Mouse (Mus musculus) neural tube, embryonic 14.5 days (tissue): ENCODE measurements around the gene Pgm2l1. TPM values are rescaled to one million over a fixed set of nuclear protein-coding genes. Genes with fewer than 3 reads are reported as not detected.
A peak's percentile ranks its signal among the peaks of the same experiment; 100 is the strongest.

Experiments used
- ATAC-seq: fragments of 200-750 bp; cut with Nextera tagmentation; 2 replicates; pipeline ENCODE4 v1.8.0; 2017; ENCODE audit warnings: low read depth, mild to moderate bottlenecking, moderate TSS enrichment, moderate library complexity
- H3K27ac ChIP-seq: fragments of 300-500 bp; sonication (generic); 2 replicates; pipeline ENCODE4 v1.5.1; 2014; ENCODE audit warnings: low read depth, mild to moderate bottlenecking, control low read depth, low read length, moderate library complexity, mixed read lengths
- H3K27me3 ChIP-seq: fragments of 300-500 bp; sonication (generic); 2 replicates; pipeline ENCODE4 v1.6.1; 2014; ENCODE audit warnings: low read length; ENCODE audit not compliant: control insufficient read depth, insufficient read depth
- H3K36me3 ChIP-seq: fragments of 300-500 bp; sonication (generic); 2 replicates; pipeline ENCODE4 v1.6.1; 2014; ENCODE audit warnings: low read length, mixed read lengths; ENCODE audit not compliant: control insufficient read depth, insufficient read depth
- H3K4me1 ChIP-seq: fragments of 300-500 bp; sonication (generic); 2 replicates; pipeline ENCODE4 v1.6.1; 2014; ENCODE audit warnings: low read length; ENCODE audit not compliant: control insufficient read depth, insufficient read depth
- H3K4me2 ChIP-seq: fragments of 300-500 bp; sonication (generic); 2 replicates; pipeline ENCODE4 v1.6.1; 2014; ENCODE audit warnings: mild to moderate bottlenecking, low read depth, low read length, control low read depth
- H3K4me3 ChIP-seq: fragments of 300-500 bp; sonication (generic); 2 replicates; pipeline ENCODE4 v1.5.1; 2014; ENCODE audit warnings: low read depth, low read length, control low read depth, mixed read lengths
- H3K9ac ChIP-seq: fragments of 300-500 bp; sonication (generic); replicated peaks from 2 replicates; pipeline ENCODE4 v1.6.1; 2014; ENCODE audit warnings: low read depth, mild to moderate bottlenecking, control low read depth, low read length, mixed read lengths
- H3K9me3 ChIP-seq: fragments of 300-500 bp; sonication (generic); 2 replicates; pipeline ENCODE4 v1.6.1; 2016; ENCODE audit warnings: low read length; ENCODE audit not compliant: control insufficient read depth
- WGBS: fragments of 180-500 bp; shearing (Covaris S2); extraction: QIAGEN DNeasy Blood & Tissue Kit; methylation state at CpG from one replicate; pipeline ENCODE4 v1.1.7; 2014; 5-methylcytosine and 5-hydroxymethylcytosine counted together
- polyA plus RNA-seq: library from polyadenylated mRNA; unstranded; fragments of >200 nt; fragmentation: Nextera tagmentation; extraction: Ambion mirVana; gene quantifications from 2 replicates; pipeline ENCODE4 v1.2.1, GENCODE M21; 2014

Pgm2l1 gene
- polyA plus RNA-seq, 1 experiment from 2014 or later = 38.5 TPM

- Histone ChIP-seq H3K36me3 (peaks cover 17% of the 10 kb centered on the region), H3K4me1 (no peaks in the 10 kb centered on the region), H3K9ac (no peak overlapping the region), H3K4me2 (no peak overlapping the region), H3K4me3 (no peak overlapping the region), H3K9me3 (no peaks in the 10 kb centered on the region), H3K27ac (no peak overlapping the region), H3K27me3 (no peaks in the 10 kb centered on the region)
- ATAC-seq = no peak
- WGBS = 96% methylated on average over 8 of the region's 8 CpGs
Observed at GRCm38 (mm10) chr7:100272369-100272768, 45.2 kb downstream of the Pgm2l1 start.

- no peak for ATAC-seq
- H3K4me3 ChIP-seq = no peak overlapping the region
- H3K4me2 ChIP-seq = no peak overlapping the region
- H3K9ac ChIP-seq = no peak overlapping the region
- H3K27me3 ChIP-seq = no peaks in the 10 kb centered on the region
- no peaks in the 10 kb centered on the region for H3K4me1 ChIP-seq
- H3K36me3 ChIP-seq = peaks cover 12% of the 10 kb centered on the region
- H3K9me3 ChIP-seq = no peaks in the 10 kb centered on the region
- H3K27ac ChIP-seq = no peak overlapping the region
- WGBS = 87% methylated on average over 6 of the region's 6 CpGs
Observed at GRCm38 (mm10) chr7:100274507-100274906, 47.3 kb downstream of the Pgm2l1 start.

GRCm38 (mm10) chr7:100276397-100276796 lies 49.2 kb downstream of the Pgm2l1 start:
- Histone ChIP-seq H3K4me3 (no peak overlapping the region), H3K36me3 (peaks cover 10% of the 10 kb centered on the region; the same call in 1 of the 2 replicates), H3K9me3 (no peaks in the 10 kb centered on the region), H3K9ac (no peak overlapping the region), H3K4me1 (no peaks in the 10 kb centered on the region), H3K27ac (no peak overlapping the region), H3K27me3 (no peaks in the 10 kb centered on the region), H3K4me2 (no peak overlapping the region)
- ATAC-seq = no peak
- WGBS = 46% methylated on average over 2 of the region's 2 CpGs

GRCm38 (mm10) chr7:100279803-100280202 lies 52.6 kb downstream of the Pgm2l1 start:
- H3K36me3 ChIP-seq = no peaks in the 10 kb centered on the region

GRCm38 (mm10) chr7:100281596-100281995 lies 54.4 kb downstream of the Pgm2l1 start:
- H3K27ac ChIP-seq = no peak overlapping the region
- H3K4me3 ChIP-seq = no peak overlapping the region
- WGBS = 21% methylated on average over 3 of the region's 3 CpGs
- ATAC-seq = no peak
- H3K4me2 ChIP-seq = no peak overlapping the region
- H3K4me1 ChIP-seq = no peaks in the 10 kb centered on the region; the same call in 1 of the 2 replicates
- H3K36me3 ChIP-seq = no peaks in the 10 kb centered on the region
- H3K27me3 ChIP-seq = no peaks in the 10 kb centered on the region
- no peaks in the 10 kb centered on the region for H3K9me3 ChIP-seq
- H3K9ac ChIP-seq = no peak overlapping the region

More at GRCm38 (mm10) chr7:100279803-100280202, 52.6 kb downstream of the Pgm2l1 start:
- 0% methylated on average over 1 of the region's 1 CpGs for WGBS
- Histone ChIP-seq H3K27me3 (no peaks in the 10 kb centered on the region), H3K9me3 (no peaks in the 10 kb centered on the region), H3K27ac (no peak overlapping the region), H3K9ac (no peak overlapping the region), H3K4me2 (no peak overlapping the region), H3K4me3 (no peak overlapping the region), H3K4me1 (no peaks in the 10 kb centered on the region)
- no peak for ATAC-seq

GRCm38 (mm10) chr7:100283298-100283697 lies 56.1 kb downstream of the Pgm2l1 start:
- WGBS = 7% methylated on average over 3 of the region's 3 CpGs
- H3K27ac ChIP-seq = no peak overlapping the region
- H3K9me3 ChIP-seq = no peaks in the 10 kb centered on the region
- H3K27me3 ChIP-seq = no peaks in the 10 kb centered on the region
- H3K4me3 ChIP-seq = no peak overlapping the region
- ATAC-seq = no peak
- H3K36me3 ChIP-seq = no peaks in the 10 kb centered on the region
- peaks cover 1% of the 10 kb centered on the region; the same call in 1 of the 2 replicates for H3K4me1 ChIP-seq
- H3K4me2 ChIP-seq = no peak overlapping the region
- no peak overlapping the region for H3K9ac ChIP-seq

GRCm38 (mm10) chr7:100285383-100285782 lies 58.2 kb downstream of the Pgm2l1 start, which contains the start of gene P4ha3:
Gene P4ha3, plus strand, starts transcription at chr7:100285520.
- H3K9me3 ChIP-seq = no peaks in the 10 kb centered on the region
- WGBS = under 1% methylated on average over 44 of the region's 53 CpGs
- peak within 1 kb of the TSS; percentile 41; the same call in 1 of the 2 replicates for H3K27ac ChIP-seq
- no peaks in the 10 kb centered on the region for H3K27me3 ChIP-seq
- peaks cover 4% of the 10 kb centered on the region; the same call in 1 of the 2 replicates for H3K4me1 ChIP-seq
- ATAC-seq = peak; percentile 62
- H3K4me3 ChIP-seq = peak within 1 kb of the TSS; percentile 46
- H3K9ac ChIP-seq = peak within 1 kb of the TSS; percentile 58
- H3K4me2 ChIP-seq = peak within 1 kb of the TSS; percentile 91
- H3K36me3 ChIP-seq = no peaks in the 10 kb centered on the region

GRCm38 (mm10) chr7:100287748-100288578 lies 60.8 kb downstream of the Pgm2l1 start:
- no peaks in the 10 kb centered on the region for H3K27me3 ChIP-seq
- peak overlapping the region; percentile 23; the same call in 1 of the 2 replicates for H3K4me2 ChIP-seq
- 0 out of 2 replicates have a peak, but pooled peaks have one; percentile 58 for ATAC-seq
- H3K4me3 ChIP-seq = no peak overlapping the region
- WGBS = 15% methylated on average over 7 of the region's 7 CpGs
- no peaks in the 10 kb centered on the region for H3K36me3 ChIP-seq
- H3K27ac ChIP-seq = peak overlapping the region; percentile 78
- H3K9me3 ChIP-seq = no peaks in the 10 kb centered on the region
- peaks cover 4% of the 10 kb centered on the region; the same call in 1 of the 2 replicates for H3K4me1 ChIP-seq
- no peak overlapping the region for H3K9ac ChIP-seq

GRCm38 (mm10) chr7:100288622-100289021 lies 61.4 kb downstream of the Pgm2l1 start:
- Histone ChIP-seq H3K9me3 (no peaks in the 10 kb centered on the region), H3K4me1 (peaks cover 4% of the 10 kb centered on the region; the same call in 1 of the 2 replicates), H3K4me3 (no peak overlapping the region), H3K4me2 (peak overlapping the region; percentile 23; the same call in 1 of the 2 replicates), H3K27ac (peak overlapping the region; percentile 78), H3K27me3 (no peaks in the 10 kb centered on the region), H3K36me3 (no peaks in the 10 kb centered on the region), H3K9ac (no peak overlapping the region)
- 25% methylated on average over 11 of the region's 11 CpGs for WGBS
- ATAC-seq = 0 out of 2 replicates have a peak, but pooled peaks have one; percentile 26
